Mouse (Mus musculus) adrenal gland, postnatal 36 days (tissue): ENCODE data around the gene Taf1b. TPM values are rescaled to one million over a fixed set of nuclear protein-coding genes. Genes with fewer than 3 reads are reported as not detected.
A peak's percentile ranks its signal among the peaks of the same experiment; 100 is the strongest.

Experiments
- DNase-seq, 2 experiments: peaks; one replicate each; pipeline ENCODE4 v3.0.0; 2021; ENCODE audit warnings: mixed read lengths in 1 of 2
- total RNA-seq, 2 experiments: library from RNA; stranded (reverse); gene quantifications; 2 replicates each; pipeline ENCODE4 v1.2.3; 2021

Gene Taf1b
- total RNA-seq, 2 experiments from 2014 or later, result 12.1 to 17.7 TPM

GRCm38 (mm10) chr12:24548885-24549284, 50.7 kb downstream of the Taf1b start:
- no peak for DNase-seq

GRCm38 (mm10) chr12:24552531-24552930, 54.4 kb downstream of the Taf1b start:
- DNase-seq, result no peak

DNA sequence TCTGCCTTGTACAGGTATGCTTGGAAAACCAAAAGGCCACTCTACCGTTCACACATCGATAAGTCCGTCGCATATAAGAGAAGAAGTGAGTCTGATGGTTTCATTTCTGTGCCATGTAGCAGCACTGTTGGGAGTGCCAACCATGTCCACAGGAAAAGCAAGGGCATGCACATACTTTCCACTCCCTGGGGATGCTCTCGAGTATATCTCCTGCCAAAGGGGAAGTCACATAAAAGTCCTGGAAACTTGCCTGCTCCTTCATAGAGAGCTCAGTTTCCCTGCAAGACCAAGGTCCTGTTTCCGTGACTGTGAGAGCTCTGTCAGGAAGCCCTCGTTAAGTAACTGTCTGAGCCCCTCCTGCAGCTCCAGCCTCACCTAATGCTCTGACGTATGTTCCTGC, 57.8 kb downstream of the Taf1b start:
- no peak for DNase-seq

DNA sequence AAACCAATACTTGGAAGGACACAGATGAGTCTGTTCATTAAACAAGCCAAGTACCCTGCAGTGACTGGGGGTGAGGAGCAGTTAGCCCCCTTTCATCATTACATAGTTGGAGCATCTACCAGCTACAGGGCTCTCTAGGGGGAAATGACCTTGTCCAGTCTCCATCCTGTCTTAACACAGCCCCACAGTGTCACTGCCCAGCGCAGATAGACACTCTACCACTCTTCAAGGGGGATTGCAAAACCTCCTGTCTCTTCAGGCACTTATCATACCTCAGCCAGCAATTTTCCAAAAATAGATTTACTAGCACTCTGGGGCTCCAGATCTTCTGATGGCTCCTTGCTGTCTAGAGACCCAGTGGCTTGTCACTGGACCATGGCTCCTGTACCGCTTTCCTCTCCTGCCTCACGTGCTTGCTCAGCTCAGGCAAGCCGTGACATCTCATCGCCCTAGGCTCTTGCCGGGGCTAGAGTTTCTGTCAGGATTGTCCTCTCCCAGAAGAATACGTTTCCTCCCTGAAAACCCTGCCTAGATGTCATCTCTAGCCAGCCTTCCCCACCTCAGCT, 65.3 kb downstream of the Taf1b start:
- no peak for DNase-seq

GRCm38 (mm10) chr12:24565311-24565710, 67.2 kb downstream of the Taf1b start:
- DNase-seq, result no peak

DNA sequence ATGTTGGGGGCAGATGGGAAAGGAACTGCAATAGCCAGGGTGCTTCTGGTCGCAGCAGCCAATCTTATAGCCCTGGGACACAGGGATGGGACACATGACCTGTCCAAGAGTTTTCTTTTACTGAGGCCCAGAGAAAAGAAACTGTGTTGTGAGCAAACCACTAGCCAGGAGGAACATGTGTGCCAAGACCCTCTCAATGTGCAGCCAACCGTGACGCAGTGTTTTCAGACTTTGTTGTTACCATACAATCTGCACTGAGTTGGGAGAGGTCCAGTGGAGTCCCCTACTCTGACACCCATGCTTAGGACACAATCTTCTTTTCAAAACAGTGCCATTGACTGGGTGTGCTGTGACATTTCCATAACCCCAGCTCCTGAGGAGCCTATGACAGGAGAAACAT, 69.4 kb downstream of the Taf1b start:
- DNase-seq, result no peak

DNA sequence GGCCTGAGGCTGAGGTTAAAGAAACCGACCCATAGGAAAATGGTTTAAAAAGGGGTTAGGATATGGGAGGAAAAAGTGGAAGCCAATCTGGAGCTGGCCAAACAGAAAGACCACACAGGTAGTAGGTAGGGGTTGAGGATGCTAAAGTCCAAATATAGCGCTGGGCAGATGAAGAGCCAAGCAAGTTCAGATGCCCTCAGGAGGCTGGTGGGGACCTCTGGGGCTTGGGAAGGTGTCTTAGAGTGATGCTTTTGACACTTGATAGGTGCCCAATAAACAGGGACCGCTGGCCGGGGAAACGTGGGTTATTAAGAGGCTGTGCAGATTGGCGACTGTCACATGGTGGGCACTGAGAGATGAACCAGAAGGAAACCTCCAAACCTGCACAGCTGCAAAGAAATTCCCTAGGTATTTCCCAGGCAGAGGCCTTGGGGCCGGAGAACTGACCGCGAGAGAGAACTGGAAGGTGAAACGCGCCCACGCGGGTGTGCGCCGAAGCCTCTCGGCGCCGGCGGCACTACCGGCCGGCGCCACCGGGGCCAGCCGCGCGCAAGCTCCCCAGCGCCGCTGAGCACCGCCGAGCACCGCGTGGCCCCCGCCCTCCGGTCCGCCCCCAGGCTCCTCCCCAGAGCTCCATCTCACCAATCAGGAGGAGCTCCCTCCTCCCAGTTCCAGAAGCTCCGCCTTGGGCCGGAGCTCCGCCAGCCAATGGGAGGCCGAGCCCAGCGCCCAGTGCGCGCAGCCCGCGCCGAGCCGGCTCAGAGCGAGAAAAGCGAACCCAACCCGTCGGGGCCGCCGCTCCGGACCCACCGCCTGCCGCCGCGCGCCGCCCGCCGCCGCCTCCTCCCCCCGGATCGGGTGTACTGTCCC, 73.6 kb downstream of the Taf1b start, which contains the start of gene Grhl1:
Gene Grhl1 (plus strand): TSS at position 761 of the 870 bp plus-strand sequence.
- peak; percentile 97 to 98 for DNase-seq

DNA sequence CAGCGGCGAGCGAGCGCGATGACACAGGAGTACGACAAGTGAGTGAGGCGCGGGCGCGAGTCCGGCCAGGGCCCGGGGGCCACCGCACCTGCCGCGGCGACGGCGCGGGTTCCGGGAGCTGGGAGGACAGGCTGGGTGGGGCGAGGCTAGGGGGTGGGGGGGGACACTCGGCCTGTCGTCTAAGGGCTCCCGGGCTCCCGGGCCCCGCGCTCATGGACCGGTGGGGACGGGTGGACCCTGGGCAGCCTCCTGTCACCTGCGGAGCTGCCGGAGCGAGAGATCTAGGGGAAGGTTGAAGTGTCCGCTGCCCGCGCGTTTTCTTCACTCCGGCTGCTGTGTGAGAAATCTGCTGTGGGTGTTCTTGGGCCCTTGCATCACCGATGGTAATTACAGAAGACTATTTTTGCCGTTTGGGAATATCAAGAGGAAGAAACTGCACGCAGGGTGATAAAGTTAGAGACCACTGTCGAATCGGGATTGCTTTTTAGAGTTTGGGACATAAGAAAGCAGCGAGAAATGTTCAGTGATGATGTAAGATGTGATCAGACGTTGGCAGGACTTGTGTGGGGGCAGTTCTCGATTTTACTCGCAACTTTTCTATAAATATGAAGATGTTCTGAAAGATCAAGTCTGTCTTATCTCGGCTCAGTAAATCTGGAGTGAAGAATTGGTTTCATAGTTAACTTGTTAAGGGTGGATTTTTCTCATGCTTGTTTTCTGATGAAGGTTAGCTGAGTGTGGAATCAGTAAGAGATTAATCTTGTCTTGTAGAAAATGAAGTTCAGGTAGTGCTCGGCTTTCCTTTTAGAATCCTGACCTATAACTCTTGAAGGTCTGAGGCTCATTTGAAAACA, 74.5 kb downstream of the Taf1b start:
- DNase-seq, result no peak

DNA sequence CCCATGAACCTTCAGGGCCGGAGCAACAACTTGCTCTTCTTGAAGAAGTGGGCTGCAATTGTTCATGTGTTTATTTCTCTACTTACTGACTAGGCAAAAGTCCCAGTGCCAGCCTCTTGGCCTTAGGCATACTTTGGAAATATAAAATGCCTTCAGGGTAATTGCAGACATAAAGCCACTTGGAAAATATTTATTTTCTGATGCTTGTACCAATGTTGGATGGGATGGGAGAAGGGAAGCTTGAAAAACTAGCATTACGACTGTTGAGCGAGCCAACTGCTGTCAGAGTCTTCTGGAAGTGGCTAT, 75.1 kb downstream of the Taf1b start:
- DNase-seq, result no peak

GRCm38 (mm10) chr12:24574870-24575269, 76.7 kb downstream of the Taf1b start:
- no peak for DNase-seq

DNA sequence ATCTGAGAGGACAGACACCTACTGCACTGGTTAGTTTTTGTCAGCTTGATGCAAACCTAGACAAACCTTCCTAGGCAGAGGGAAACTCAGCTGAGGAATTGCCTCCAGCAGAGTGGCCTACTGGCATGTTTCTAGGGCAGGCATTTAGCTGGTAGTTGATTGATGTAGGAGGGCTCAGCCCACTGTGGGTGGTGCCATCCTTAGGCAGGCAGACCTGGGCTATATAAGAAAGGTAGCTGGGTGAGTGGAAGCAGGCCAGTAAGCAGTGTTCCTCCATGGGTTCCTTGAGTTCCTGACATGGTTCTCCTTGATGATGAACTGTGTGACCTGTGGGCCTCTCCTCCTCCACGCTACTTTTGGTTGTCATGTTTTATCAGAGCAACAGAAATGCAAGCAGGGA, 82.3 kb downstream of the Taf1b start:
- DNase-seq, result no peak

DNA sequence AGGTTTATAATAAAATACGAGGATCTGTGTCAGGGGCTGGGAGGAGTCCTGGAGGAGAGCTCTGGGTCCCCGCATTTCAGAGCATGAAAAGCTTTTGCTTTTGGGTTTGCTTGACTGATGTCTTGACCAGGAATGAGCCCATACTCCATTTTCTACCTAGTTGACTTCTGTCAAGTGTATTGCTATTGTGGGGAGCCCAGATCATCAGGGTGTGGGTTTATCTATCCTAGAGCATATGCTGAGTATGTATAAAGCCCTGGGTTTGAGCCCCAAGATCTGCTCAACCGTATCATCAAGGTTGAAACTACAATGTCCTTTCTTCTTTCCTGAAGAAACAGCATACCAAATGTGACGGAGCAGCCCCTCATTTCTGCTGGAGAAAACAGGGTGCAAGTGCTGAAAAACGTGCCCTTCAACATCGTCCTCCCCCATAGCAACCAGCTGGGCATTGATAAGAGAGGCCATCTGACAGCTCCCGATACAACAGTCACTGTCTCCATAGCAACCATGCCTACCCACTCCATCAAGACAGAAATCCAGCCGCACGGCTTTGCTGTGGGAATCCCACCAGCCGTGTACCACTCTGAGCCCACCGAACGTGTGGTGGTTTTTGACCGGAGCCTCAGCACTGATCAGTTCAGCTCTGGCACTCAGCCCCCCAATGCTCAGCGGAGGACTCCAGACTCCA, 83.0 kb downstream of the Taf1b start:
- DNase-seq, result no peak

DNA sequence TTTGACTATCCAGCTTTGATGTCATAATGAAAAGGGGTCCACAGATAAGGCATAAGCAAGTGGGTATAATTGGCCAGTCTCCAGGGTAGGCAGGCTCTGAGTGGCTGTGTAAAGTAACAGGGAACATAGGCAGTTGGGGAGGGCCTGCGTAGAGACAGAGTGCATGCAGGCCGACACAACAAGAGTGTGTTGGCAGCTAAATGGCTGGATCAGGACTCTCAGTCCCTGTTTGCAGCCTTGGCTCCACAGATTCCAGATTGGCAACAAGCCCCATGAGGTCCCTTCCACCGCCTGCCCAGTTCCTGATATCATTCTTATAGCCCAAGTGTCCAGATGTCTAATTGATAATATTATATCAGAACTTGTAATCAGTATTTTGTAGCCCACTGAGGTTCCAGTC, 85.5 kb downstream of the Taf1b start:
- DNase-seq, result no peak

DNA sequence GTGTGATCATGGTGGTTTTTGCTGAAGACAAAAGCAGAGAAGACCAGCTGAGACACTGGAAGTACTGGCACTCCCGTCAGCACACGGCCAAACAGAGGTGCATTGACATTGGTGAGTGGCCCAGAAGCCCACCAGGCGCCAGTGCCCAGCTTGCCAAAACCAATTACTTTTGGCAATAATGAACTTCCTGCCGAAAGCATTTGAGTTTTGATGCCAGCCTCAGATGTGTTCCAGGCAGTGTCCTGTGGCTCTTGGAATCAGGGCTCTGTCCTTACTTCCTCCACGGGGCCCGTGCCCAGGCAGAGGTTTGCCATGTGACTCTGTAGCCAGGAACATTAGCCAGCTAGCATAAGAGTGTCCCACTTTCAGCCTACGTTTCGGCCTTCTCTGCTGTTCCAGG, 86.7 kb downstream of the Taf1b start:
- DNase-seq, result no peak

GRCm38 (mm10) chr12:24586193-24586592, 88.0 kb downstream of the Taf1b start:
- DNase-seq, result no peak

DNA sequence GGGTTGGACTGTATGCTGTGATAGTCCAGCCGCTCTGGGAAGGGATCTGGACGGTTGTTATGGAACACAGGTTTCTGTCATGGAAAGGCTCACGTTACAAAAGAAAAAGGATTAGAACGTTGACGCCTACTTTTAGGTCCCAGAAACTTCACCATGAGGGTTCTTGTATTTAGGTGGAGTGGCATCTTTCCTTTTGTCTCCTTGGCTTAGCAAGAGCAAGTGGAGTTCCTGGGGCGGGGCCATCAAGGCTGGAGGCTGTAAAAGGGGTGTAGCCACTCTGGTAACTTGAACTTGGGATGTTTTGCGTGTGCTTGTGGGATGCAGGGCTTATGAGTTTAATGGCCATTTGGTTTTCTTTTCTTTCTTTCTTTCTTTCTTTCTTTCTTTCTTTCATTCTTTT, 92.2 kb downstream of the Taf1b start:
- DNase-seq, result no peak

DNA sequence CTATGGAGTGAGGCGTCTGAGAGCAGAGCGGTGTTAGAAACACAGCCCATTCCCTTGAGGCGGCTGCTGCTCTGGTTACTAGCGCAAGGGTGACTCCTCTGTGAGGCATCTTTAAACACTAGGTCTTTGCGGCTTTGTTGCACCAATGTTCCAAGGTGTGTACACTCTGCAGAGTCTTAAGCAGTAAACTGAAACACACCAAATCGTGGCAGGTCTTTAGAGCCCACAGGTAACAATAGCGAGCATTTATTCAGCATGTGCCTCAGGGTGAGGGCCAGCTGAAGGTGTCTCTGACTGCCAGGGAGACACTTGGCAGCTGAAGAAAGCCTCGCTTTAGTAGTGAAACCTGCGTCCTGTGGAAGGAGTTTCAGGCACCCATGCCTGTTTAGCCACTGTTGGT, 93.9 kb downstream of the Taf1b start:
- DNase-seq, result no peak

DNA sequence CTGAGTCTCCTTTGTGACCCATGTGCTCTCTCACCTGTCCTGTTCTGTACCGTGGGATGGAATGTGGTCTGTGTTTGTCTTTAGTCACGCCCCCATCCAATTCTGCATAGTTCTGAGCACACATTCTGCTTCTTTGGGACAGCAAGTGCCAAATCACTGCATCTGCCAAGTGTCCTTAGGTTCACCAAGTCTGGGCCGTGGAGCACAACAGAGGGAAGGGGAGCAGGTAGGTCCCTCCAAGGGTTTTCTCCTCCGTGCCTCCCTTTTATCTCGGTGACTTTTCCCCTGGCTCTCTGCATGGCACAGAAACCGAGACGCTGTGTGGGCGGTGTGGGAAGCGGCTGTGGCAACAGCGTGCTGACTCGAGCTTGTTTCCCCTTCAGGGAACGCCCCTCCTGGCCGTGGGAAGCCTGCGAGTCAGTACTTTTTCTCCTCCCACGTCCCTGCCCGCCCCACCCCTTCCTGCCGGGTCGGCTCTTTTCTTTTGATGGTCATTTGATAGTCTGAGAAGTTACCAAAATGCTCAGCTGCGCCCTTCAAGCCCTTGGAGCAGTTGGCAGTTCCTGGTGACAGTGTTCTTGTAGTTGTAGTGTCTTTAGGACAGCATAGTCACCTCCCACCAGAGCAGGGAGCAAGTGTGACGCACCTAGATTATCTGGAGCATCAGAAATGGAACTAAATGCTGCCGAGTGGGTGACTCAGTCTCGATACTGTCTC, 95.0 kb downstream of the Taf1b start:
- DNase-seq, result peak; percentile 88 to 90

- DNase-seq, result no peak
Observed at GRCm38 (mm10) chr12:24597376-24597775, 99.2 kb downstream of the Taf1b start.

DNA sequence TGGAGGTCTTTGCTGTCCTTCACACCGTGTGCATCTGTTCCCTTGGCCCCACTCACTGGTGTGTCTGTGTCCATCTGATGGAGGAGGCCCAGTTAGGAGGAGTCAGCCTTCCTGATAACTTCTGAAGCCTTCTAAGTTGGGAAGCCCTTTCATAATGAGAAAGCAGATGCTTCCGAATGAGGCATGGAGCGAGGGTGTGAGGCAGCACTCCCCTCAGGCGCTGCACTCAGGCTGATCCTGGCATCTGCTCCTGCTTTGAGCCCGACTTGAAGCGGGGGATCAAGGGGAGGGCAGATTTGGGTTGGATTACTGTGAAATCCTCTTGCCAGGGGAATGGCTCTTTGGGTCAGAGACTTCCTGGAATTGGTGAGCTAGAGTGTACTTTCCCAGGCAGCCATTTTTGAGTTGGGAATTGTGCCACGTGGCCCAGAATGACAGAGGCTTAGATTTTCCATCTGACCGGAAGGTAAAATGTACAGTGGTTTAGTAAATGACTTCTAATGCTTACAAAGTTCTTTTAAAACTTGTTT, 101.3 kb downstream of the Taf1b start:
- DNase-seq, result no peak

GRCm38 (mm10) chr12:24600074-24600473, 101.9 kb downstream of the Taf1b start:
- no peak for DNase-seq
